ENCODE assay signal across 8 mouse cellular contexts in genomic region chr11:74771650-74772049, GRCm38 (mm10). TPM values are rescaled to one million over a fixed set of nuclear protein-coding genes. Genes with fewer than 3 reads are reported as not detected.
A peak's percentile ranks its signal among the peaks of the same experiment; 100 is the strongest.
DNase-seq lines count a peak whose midpoint lies in the region; ATAC-seq lines count a peak whose summit lies in the region.

No protein-coding gene starts in this region.

- 59% methylated on average over 4 of the region's 4 CpGs for whole genome bisulfite sequencing in lung, embryonic 15.5 days
- WGBS in embryonic facial prominence, embryonic 15.5 days = 51% methylated on average over 4 of the region's 4 CpGs
- WGBS in limb, embryonic 11.5 days = 73% methylated on average over 4 of the region's 4 CpGs

- no peak for DNase-seq in lung, postnatal 14 days
- DNase-seq in limb, embryonic 11.5 days (ENCODE audit: low spot score) = no peak
- peak; percentile 25 for DNase-seq in splenic B cell, adult 2 months (ENCODE audit: low read depth, low spot score)
- DNase-seq in right cerebral cortex, postnatal 10 days (ENCODE audit: low spot score in 2 of 2) = no peak
- DNase-seq in cerebellum, adult 9-10 months = no peak
- DNase-seq in kidney, postnatal 14 days = no peak

- H3K27ac ChIP-seq in lung, embryonic 15.5 days = no peak overlapping the region
- peak overlapping the region; percentile 97; the same call in 1 of the 2 replicates for H3K27ac ChIP-seq in embryonic facial prominence, embryonic 15.5 days (replicated peaks)
- no peak overlapping the region for H3K27ac ChIP-seq in limb, embryonic 11.5 days (replicated peaks; ENCODE audit: low read depth, low read length)

- H3K4me1 ChIP-seq in lung, embryonic 15.5 days = peaks cover 18% of the 10 kb centered on the region
- H3K4me1 ChIP-seq in embryonic facial prominence, embryonic 15.5 days = peaks cover 21% of the 10 kb centered on the region
- H3K4me1 ChIP-seq in limb, embryonic 11.5 days (ENCODE audit: control insufficient read depth, insufficient read depth, low read length) = peaks cover 7% of the 10 kb centered on the region

- H3K27me3 ChIP-seq in lung, embryonic 15.5 days = no peaks in the 10 kb centered on the region
- no peaks in the 10 kb centered on the region for H3K27me3 ChIP-seq in embryonic facial prominence, embryonic 15.5 days
- no peaks in the 10 kb centered on the region for H3K27me3 ChIP-seq in limb, embryonic 11.5 days (ENCODE audit: control insufficient read depth, insufficient read depth, low read length)
- no peaks in the 10 kb centered on the region for H3K27me3 ChIP-seq in splenic B cell, adult 2 months (ENCODE audit: control insufficient read depth, insufficient read depth, low read length, poor library complexity, severe bottlenecking)

- H3K36me3 ChIP-seq in lung, embryonic 15.5 days = peaks cover 27% of the 10 kb centered on the region
- peaks cover 26% of the 10 kb centered on the region for H3K36me3 ChIP-seq in embryonic facial prominence, embryonic 15.5 days
- peaks cover 8% of the 10 kb centered on the region; the same call in 1 of the 2 replicates for H3K36me3 ChIP-seq in limb, embryonic 11.5 days (ENCODE audit: control insufficient read depth, insufficient read depth, low read length)
- H3K36me3 ChIP-seq in splenic B cell, adult 2 months (ENCODE audit: control insufficient read depth, insufficient read depth, low read length, poor library complexity, severe bottlenecking) = peaks cover 7% of the 10 kb centered on the region

- ATAC-seq in lung, embryonic 15.5 days (ENCODE audit: borderline replicate concordance, extremely low read depth, low FRiP score, low TSS enrichment) = no peak
- ATAC-seq in embryonic facial prominence, embryonic 15.5 days (ENCODE audit: insufficient number of reproducible peaks, low FRiP score, low TSS enrichment, low read depth) = no peak
- ATAC-seq in limb, embryonic 11.5 days (ENCODE audit: insufficient number of reproducible peaks, low FRiP score, low TSS enrichment, low read depth) = no peak

- H3K4me2 ChIP-seq in lung, embryonic 15.5 days = peak overlapping the region; percentile 81
- H3K4me2 ChIP-seq in embryonic facial prominence, embryonic 15.5 days (replicated peaks) = peak overlapping the region; percentile 79
- H3K4me2 ChIP-seq in limb, embryonic 11.5 days (ENCODE audit: low read depth, severe bottlenecking) = peak overlapping the region; percentile 62

- H3K9ac ChIP-seq in lung, embryonic 15.5 days = no peak overlapping the region
- no peak overlapping the region for H3K9ac ChIP-seq in embryonic facial prominence, embryonic 15.5 days
- no peak overlapping the region for H3K9ac ChIP-seq in limb, embryonic 11.5 days (ENCODE audit: low read length)

- peak overlapping the region; percentile 80 for H3K4me3 ChIP-seq in lung, embryonic 15.5 days
- H3K4me3 ChIP-seq in embryonic facial prominence, embryonic 15.5 days (replicated peaks) = peak overlapping the region; percentile 93
- H3K4me3 ChIP-seq in limb, embryonic 11.5 days (ENCODE audit: low read depth, low read length) = peak overlapping the region; percentile 89

- H3K9me3 ChIP-seq in lung, embryonic 15.5 days = no peaks in the 10 kb centered on the region
- no peaks in the 10 kb centered on the region for H3K9me3 ChIP-seq in embryonic facial prominence, embryonic 15.5 days (replicated peaks)
- H3K9me3 ChIP-seq in limb, embryonic 11.5 days (ENCODE audit: control insufficient read depth, low read length) = no peaks in the 10 kb centered on the region

RNA-seq across cellular contexts. Expression of gene Mettl16, which starts 1.0 kb away (rescaled TPM):
- 48.4 and 50.3 TPM in 2 replicates for polyA plus RNA-seq in lung, embryonic 15.5 days (2015; fragmentation: Nextera tagmentation; extraction: Ambion mirVana)
- polyA plus RNA-seq in embryonic facial prominence, embryonic 15.5 days (2015; fragmentation: Nextera tagmentation; extraction: Ambion mirVana) = 45.8 and 48.9 TPM in 2 replicates
- polyA plus RNA-seq in limb, embryonic 11.5 days (2014; fragmentation: Nextera tagmentation; extraction: Ambion mirVana) = 51.6 and 54.7 TPM in 2 replicates

RNA-seq across cellular contexts. Expression of gene Pafah1b1, which starts 47.2 kb away (rescaled TPM):
- 41.2 and 45.1 TPM in 2 replicates for polyA plus RNA-seq in lung, embryonic 15.5 days (2015; fragmentation: Nextera tagmentation; extraction: Ambion mirVana)
- 44.0 and 44.5 TPM in 2 replicates for polyA plus RNA-seq in embryonic facial prominence, embryonic 15.5 days (2015; fragmentation: Nextera tagmentation; extraction: Ambion mirVana)
- polyA plus RNA-seq in limb, embryonic 11.5 days (2014; fragmentation: Nextera tagmentation; extraction: Ambion mirVana) = 77.5 and 83.3 TPM in 2 replicates

RNA-seq across cellular contexts. Expression of gene Mnt, which starts 59.1 kb away (rescaled TPM):
- 3.7 and 4.5 TPM in 2 replicates for polyA plus RNA-seq in lung, embryonic 15.5 days (2015; fragmentation: Nextera tagmentation; extraction: Ambion mirVana)
- polyA plus RNA-seq in embryonic facial prominence, embryonic 15.5 days (2015; fragmentation: Nextera tagmentation; extraction: Ambion mirVana) = 6.3 and 6.9 TPM in 2 replicates
- polyA plus RNA-seq in limb, embryonic 11.5 days (2014; fragmentation: Nextera tagmentation; extraction: Ambion mirVana) = 5.1 and 5.5 TPM in 2 replicates
